Mouse (Mus musculus) E14TG2a.4 (cell line): ENCODE data around the gene Syne1.

Experiments
- CTCF ChIP-seq: conservative IDR thresholded peaks from 2 replicates; pipeline ENCODE4 v1.5.1; 2014; ENCODE audit warnings: low read length
- NANOG ChIP-seq: IDR thresholded peaks from 2 replicates; pipeline ENCODE4 v1.6.1; 2014; ENCODE audit warnings: borderline replicate concordance, low read length, mixed read lengths

GRCm38 (mm10) chr10:5165439-5165838, 385.8 kb downstream of the Syne1 start:
- TF ChIP-seq CTCF, result no peak
- TF ChIP-seq NANOG, result no peak
